ENCODE assay signal across 27 mouse cellular contexts in genomic region chrX:97744356-97744755, GRCm38 (mm10).
DNase-seq lines count a peak whose midpoint lies in the region; ATAC-seq and TF ChIP-seq lines count a peak whose summit lies in the region.
"Had no signal": no experiment of that assay in that cellular context is flagged by ENCODE, and none has a peak within 500 bp of the region (broad histone marks: within the 10 kb centered on the region; RNA-seq: fewer than 3 reads in every experiment).

No protein-coding gene starts in this region.

- WGBS in liver, adult 2 months: 18% methylated on average over 3 of the region's 3 CpGs
- WGBS in liver, embryonic 11.5 days: 75% methylated on average over 3 of the region's 3 CpGs

- H3K9ac ChIP-seq in liver, adult 2 months (ENCODE audit: low read depth, low read length): no peak overlapping the region
- H3K9ac ChIP-seq in liver, embryonic 11.5 days (ENCODE audit: low read depth, low read length): no peak overlapping the region
- H3K9ac ChIP-seq: heart, embryonic 12.5 days; limb, embryonic 15.5 days; midbrain, embryonic 12.5 days; neural tube, embryonic 15.5 days had no signal

- H3K4me3 ChIP-seq in liver, adult 2 months (ENCODE audit: insufficient read depth, low read depth, low read length): no peak overlapping the region
- H3K4me3 ChIP-seq in liver, embryonic 11.5 days (ENCODE audit: low read depth, low read length): no peak overlapping the region
- H3K4me3 ChIP-seq: embryonic facial prominence, embryonic 10.5 days; forebrain, embryonic 10.5 days; heart, embryonic 12.5 days; limb, embryonic 15.5 days; midbrain, embryonic 12.5 days; neural tube, embryonic 15.5 days had no signal

- H3K9me3 ChIP-seq in liver, embryonic 11.5 days (ENCODE audit: control insufficient read depth, low read length): no peaks in the 10 kb centered on the region
- H3K9me3 ChIP-seq: embryonic facial prominence, embryonic 10.5 days; forebrain, embryonic 10.5 days; heart, embryonic 12.5 days; limb, embryonic 15.5 days; midbrain, embryonic 12.5 days; neural tube, embryonic 15.5 days had no signal

- no peaks in the 10 kb centered on the region for H3K27me3 ChIP-seq in liver, adult 2 months (ENCODE audit: control insufficient read depth, insufficient read depth, low read length)
- H3K27me3 ChIP-seq in liver, embryonic 11.5 days (replicated peaks; ENCODE audit: control insufficient read depth, insufficient read depth, low read length): no peaks in the 10 kb centered on the region
- H3K27me3 ChIP-seq: heart, embryonic 12.5 days; limb, embryonic 15.5 days; midbrain, embryonic 12.5 days; neural tube, embryonic 15.5 days had no signal

- no peaks in the 10 kb centered on the region for H3K79me2 ChIP-seq in liver, adult 2 months (ENCODE audit: control insufficient read depth, insufficient read depth, low read length)

- no peak for TF ChIP-seq CTCF in liver, adult 2 months (IDR thresholded peaks at IDR 0.05; ENCODE audit: low read depth, low read length)

- no peak overlapping the region for H3K4me2 ChIP-seq in liver, embryonic 11.5 days
- H3K4me2 ChIP-seq: heart, embryonic 12.5 days; limb, embryonic 15.5 days; midbrain, embryonic 12.5 days; neural tube, embryonic 15.5 days had no signal

- H3K4me1 ChIP-seq in liver, adult 2 months (ENCODE audit: control insufficient read depth, insufficient read depth, low read length): peaks cover 3% of the 10 kb centered on the region; the same call in 1 of the 2 replicates
- H3K4me1 ChIP-seq in liver, embryonic 11.5 days (replicated peaks; ENCODE audit: control insufficient read depth, insufficient read depth, low read length): no peaks in the 10 kb centered on the region
- H3K4me1 ChIP-seq: embryonic facial prominence, embryonic 10.5 days; forebrain, embryonic 10.5 days; heart, embryonic 12.5 days; limb, embryonic 15.5 days; midbrain, embryonic 12.5 days; neural tube, embryonic 15.5 days had no signal

- peak; percentile 41 to 80 for DNase-seq in adrenal gland, adult (ENCODE audit: inconsistent age in 2 of 2, low spot score in 1 of 2)
- DNase-seq in adrenal gland, adult 18-20 months (ENCODE audit: low spot score in 2 of 2): no peak
- peak; percentile 89 for DNase-seq in liver, adult 2 months (ENCODE audit: extremely low read depth, low read depth, low spot score)
- no peak for DNase-seq in liver, embryonic 11.5 days (ENCODE audit: low spot score)
- DNase-seq in fat pad, adult 2 months (ENCODE audit: extremely low read depth, low read depth, low spot score): peak; percentile 10
- DNase-seq in kidney, postnatal 36 days: peak; percentile 45 to 72
- no peak for DNase-seq in urinary bladder, postnatal 10 days (ENCODE audit: low spot score)
- no peak for DNase-seq in left cerebral cortex, adult 18-20 months (ENCODE audit: low spot score in 2 of 2)
- DNase-seq: cerebellum, adult 9-10 months; gastrocnemius, postnatal 10 days; heart, postnatal 10 days; left cerebral cortex, postnatal 4 days; lung, adult 18-20 months; lung, postnatal 10 days; right cerebral cortex, postnatal 14 days; thymus, adult 2 months; thymus, postnatal 4 days had no signal

- no peak for TF ChIP-seq POLR2A in liver, adult 2 months (IDR thresholded peaks at IDR 0.05; ENCODE audit: extremely low read depth, insufficient read depth, low read length)

- H3K36me3 ChIP-seq in liver, adult 2 months (ENCODE audit: control insufficient read depth, insufficient read depth, low read length): no peaks in the 10 kb centered on the region
- no peaks in the 10 kb centered on the region for H3K36me3 ChIP-seq in liver, embryonic 11.5 days (ENCODE audit: control insufficient read depth, insufficient read depth, low read length)
- H3K36me3 ChIP-seq: embryonic facial prominence, embryonic 10.5 days; forebrain, embryonic 10.5 days; heart, embryonic 12.5 days; limb, embryonic 15.5 days; midbrain, embryonic 12.5 days; neural tube, embryonic 15.5 days had no signal

- H3K27ac ChIP-seq in liver, adult 2 months (replicated peaks; ENCODE audit: insufficient read depth, low read depth, low read length): no peak overlapping the region
- no peak overlapping the region for H3K27ac ChIP-seq in liver, embryonic 11.5 days (ENCODE audit: low read depth, low read length)
- H3K27ac ChIP-seq: embryonic facial prominence, embryonic 10.5 days; forebrain, embryonic 10.5 days; hindbrain, postnatal 0 days; limb, embryonic 15.5 days; midbrain, embryonic 12.5 days; neural tube, embryonic 15.5 days; stomach, postnatal 0 days had no signal

- ATAC-seq in liver, embryonic 11.5 days (replicated peaks; ENCODE audit: low FRiP score): no peak
- ATAC-seq: activated CD4-positive, CD25-positive, alpha-beta regulatory T cell, adult 4 months; forebrain, embryonic 16.5 days; hindbrain, postnatal 0 days had no signal

Comparison
In these comparisons a context has a peak if more than half of its experiments do, and no peak if none do; other contexts are left out.
1. DNase-seq: peak in adrenal gland, adult (2 of 2), liver, adult 2 months (single experiment), fat pad, adult 2 months (single experiment) and kidney, postnatal 36 days (2 of 2); none in adrenal gland, adult 18-20 months (0 of 2), liver, embryonic 11.5 days (single experiment), urinary bladder, postnatal 10 days (single experiment) and left cerebral cortex, adult 18-20 months (0 of 2).